Mouse (Mus musculus) urinary bladder, postnatal 0 days (tissue): ENCODE data around the gene Plaur. TPM values are rescaled to one million over a fixed set of nuclear protein-coding genes. Genes with fewer than 3 reads are reported as not detected.

Source experiments
- polyA plus RNA-seq: library from polyadenylated mRNA; unstranded; fragments of >200 nt; fragmentation: Nextera tagmentation; extraction: Ambion mirVana; gene quantifications from 2 replicates; pipeline ENCODE4 v1.2.1, GENCODE M21; 2015

The Plaur gene
- 34.6 and 58.9 TPM in 2 replicates for polyA plus RNA-seq

DNA sequence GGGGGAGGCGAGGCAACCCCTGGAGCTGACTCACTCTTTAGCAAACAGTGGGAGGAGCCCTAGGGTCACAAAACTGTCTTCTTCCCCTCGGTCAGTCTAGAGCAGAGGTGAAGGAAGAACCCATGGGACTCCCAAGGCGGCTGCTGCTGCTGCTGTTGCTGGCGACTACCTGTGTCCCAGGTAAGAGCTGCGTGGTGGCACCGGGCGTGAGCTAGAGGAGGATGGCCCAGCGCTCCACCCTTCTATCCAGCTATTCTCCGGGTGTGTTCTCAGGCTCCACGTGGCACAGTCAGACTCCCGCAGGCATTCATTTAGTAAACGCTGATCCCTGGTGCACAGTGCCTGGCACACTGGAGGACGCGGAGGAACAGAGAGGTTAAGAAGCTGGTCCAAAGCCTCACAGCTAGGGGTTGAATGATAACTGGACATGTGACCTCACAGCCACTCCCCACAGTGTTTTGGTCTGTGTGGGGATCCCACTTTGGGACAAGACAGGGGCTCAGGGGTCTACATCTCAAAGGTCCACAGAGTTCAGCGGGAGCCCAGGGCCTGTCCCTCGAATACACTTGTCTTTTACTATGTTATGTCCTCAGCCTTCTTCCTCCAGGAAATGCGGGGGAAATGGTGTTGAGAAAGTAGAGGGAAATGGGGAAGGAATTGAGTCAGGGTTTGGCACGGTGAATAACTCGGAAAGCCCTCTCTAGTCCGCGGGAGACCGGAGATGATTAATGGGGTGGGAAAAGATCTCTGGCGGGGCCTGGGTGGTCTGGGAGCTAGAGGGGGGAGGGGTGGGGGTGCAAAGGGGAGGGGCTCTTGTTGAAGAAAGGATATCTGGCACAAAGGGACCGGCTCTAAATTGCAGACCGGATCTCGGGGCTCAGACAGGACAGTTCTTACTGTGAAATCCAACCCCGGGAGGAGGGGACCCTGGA, at the start of gene Plaur:
Plaur (plus strand) TSS at position 97 of the 932 bp plus-strand sequence.

GRCm38 (mm10) chr7:24451855-24452311, 10.4 kb upstream of the Plaur start, which contains the start of gene Irgc1:
Gene Irgc1, minus strand, starts transcription at chr7:24452297.

GRCm38 (mm10) chr7:24481474-24482207, 19.4 kb downstream of the Plaur start, which contains the start of gene Cadm4:
Gene Cadm4, plus strand, starts transcription at chr7:24482023.

DNA sequence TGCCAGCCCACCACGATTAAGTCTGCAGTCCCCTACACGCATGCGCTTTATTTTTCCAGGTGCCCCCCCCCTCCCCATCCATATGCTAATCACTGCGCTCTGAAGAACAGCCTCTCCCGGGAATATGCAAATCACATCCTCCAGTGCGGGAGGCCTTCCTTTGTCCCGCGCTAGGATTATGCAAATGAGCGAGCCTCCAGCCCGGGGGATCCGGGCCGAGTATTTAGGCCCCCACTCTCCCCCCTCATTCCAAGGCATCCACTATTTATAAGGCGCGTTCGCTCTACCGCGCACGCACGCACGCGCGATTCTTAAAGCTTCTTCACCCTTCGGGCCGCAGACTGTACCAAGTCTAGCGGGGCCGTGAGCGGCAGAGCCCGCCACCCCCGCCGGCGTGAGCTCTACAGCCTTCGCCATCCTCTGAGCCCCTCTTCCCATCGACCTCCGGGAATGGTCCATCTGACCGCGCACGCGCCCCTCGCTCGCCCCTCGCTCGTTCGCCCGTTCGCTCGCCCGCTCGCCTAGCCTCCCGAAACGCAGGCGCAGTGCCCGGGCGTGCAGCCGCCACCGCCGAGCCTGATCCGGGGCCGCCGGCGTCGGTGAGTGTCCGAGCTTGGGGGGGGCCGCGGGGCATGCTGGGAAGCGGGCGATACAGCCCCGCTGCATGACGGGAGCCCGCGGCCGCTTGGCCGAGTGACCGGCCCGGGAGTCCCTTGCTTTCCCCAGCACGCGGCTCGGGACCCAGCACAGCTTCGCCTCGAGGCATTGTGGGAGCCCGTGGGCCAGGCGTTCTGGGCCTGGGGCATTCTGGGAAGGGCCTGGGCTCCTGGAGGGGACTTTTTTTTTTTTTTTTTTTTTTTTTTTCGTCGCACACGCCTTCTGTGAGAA, 44.8 kb downstream of the Plaur start, which contains the start of gene Zfp428:
Zfp428 (plus strand) TSS at position 169 of the 888 bp plus-strand sequence.

DNA sequence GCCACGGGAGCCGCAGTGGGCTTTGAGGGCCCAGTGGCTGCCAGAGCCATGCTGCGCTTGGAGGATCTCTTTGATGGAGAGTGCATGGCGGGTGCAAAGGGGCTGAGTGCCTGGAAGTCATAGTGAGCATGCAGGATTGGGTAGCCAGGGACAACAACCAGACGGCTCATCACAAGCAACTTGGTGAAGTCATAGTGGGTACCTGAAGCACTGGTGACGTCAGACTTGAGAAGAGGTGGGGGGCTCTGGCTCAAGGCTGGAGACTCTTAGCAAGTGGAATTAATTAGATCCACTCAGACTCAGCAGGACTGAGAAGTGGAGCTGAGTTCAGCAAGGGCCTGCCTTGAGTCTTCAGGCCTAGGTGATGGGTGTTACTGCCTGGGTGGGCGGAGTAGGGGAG, 50.1 kb downstream of the Plaur start, which contains the start of gene AC161166.1:
AC161166.1 (minus strand) TSS at position 101 of the 400 bp plus-strand sequence.

Other genes starting within 250 kb of the Plaur start
- gene Zfp109, start 224.9 kb upstream of the Plaur start, polyA plus RNA-seq = 1.4 and 1.6 TPM in 2 replicates
- 1.3 and 1.9 TPM in 2 replicates for gene Zfp108, start 207.7 kb upstream of the Plaur start, polyA plus RNA-seq
- gene Zfp93, start 192.1 kb upstream of the Plaur start, polyA plus RNA-seq = 4.3 and 4.6 TPM in 2 replicates
- gene Zfp61, start 161.3 kb upstream of the Plaur start, polyA plus RNA-seq = 9.9 and 10.5 TPM in 2 replicates
- 4.0 and 4.7 TPM in 2 replicates for gene Zfp94, start 145.8 kb upstream of the Plaur start, polyA plus RNA-seq
- 0.31 TPM in 1 of 2 replicates, not detected in the other for gene Tescl, start 128.5 kb upstream of the Plaur start, polyA plus RNA-seq
- gene Lypd5, start 113.3 kb upstream of the Plaur start, polyA plus RNA-seq = 0.54 and 0.85 TPM in 2 replicates
- gene Kcnn4, start 92.2 kb upstream of the Plaur start, polyA plus RNA-seq = 6.5 and 10.8 TPM in 2 replicates
- 16.0 and 19.1 TPM in 2 replicates for gene Smg9, start 62.9 kb upstream of the Plaur start, polyA plus RNA-seq
- gene Irgc1, start 10.2 kb upstream of the Plaur start, polyA plus RNA-seq = 0.08 TPM in 1 of 2 replicates, not detected in the other
- 1.9 and 2.9 TPM in 2 replicates for gene Cadm4, start 19.5 kb downstream of the Plaur start, polyA plus RNA-seq
- gene Zfp428, start 44.5 kb downstream of the Plaur start, polyA plus RNA-seq = 15.6 and 20.1 TPM in 2 replicates
- 0.11 TPM in 1 of 2 replicates, not detected in the other for gene AC161166.1, start 50.0 kb downstream of the Plaur start, polyA plus RNA-seq
- 3.1 and 3.2 TPM in 2 replicates for gene Irgq, start 68.2 kb downstream of the Plaur start, polyA plus RNA-seq
- 0.19 TPM in 1 of 2 replicates, not detected in the other for gene Pinlyp, start 83.6 kb downstream of the Plaur start, polyA plus RNA-seq
- 33.5 and 36.6 TPM in 2 replicates for gene Xrcc1, start 83.8 kb downstream of the Plaur start, polyA plus RNA-seq
- gene Ethe1, start 125.1 kb downstream of the Plaur start, polyA plus RNA-seq = 82.4 and 97.2 TPM in 2 replicates
- 3.2 and 3.6 TPM in 2 replicates for gene Zfp575, start 125.2 kb downstream of the Plaur start, polyA plus RNA-seq
- gene Phldb3, start 148.3 kb downstream of the Plaur start, polyA plus RNA-seq = 0.47 and 0.49 TPM in 2 replicates
- gene Lypd3, start 174.1 kb downstream of the Plaur start, polyA plus RNA-seq = 8.4 and 12.9 TPM in 2 replicates
- not detected in 2 replicates for gene Tex101, start 214.2 kb downstream of the Plaur start, polyA plus RNA-seq
- not detected in 2 replicates for gene BC049730, start 246.8 kb downstream of the Plaur start, polyA plus RNA-seq